Mouse (Mus musculus) left cerebral cortex, adult 2 months (tissue): ENCODE results near the gene Sort1. TPM values are rescaled to one million over a fixed set of nuclear protein-coding genes. Genes with fewer than 3 reads are reported as not detected.

Source experiments
- DNase-seq, 2 experiments: peaks; one replicate each; pipeline ENCODE4 v3.0.0; 2021 to 2022; ENCODE audit warnings: low spot score in 2 of 2, mixed read lengths in 1 of 2; ENCODE audit errors: extremely low spot score in 1 of 2
- H3K27ac ChIP-seq: fragments of 200-600 bp; 2 replicates; pipeline ENCODE4 v1.8.1; 2022
- H3K4me3 ChIP-seq: fragments of 200-600 bp; 2 replicates; pipeline ENCODE4 v1.8.1; 2022
- CTCF ChIP-seq: fragments of 200-600 bp; IDR thresholded peaks from 2 replicates; pipeline ENCODE4 v1.8.1; 2022; ENCODE audit warnings: antibody characterized with exemption, mild to moderate bottlenecking, moderate library complexity
- intact Hi-C: fragments of 180-260 bp; cut with DNase I; formaldehyde crosslinking; loops from one replicate; pipeline ENCODE4 v1.15.1; 2025
- total RNA-seq, 2 experiments: library from RNA; stranded (reverse); gene quantifications; 2 replicates each; pipeline ENCODE4 v1.2.3; 2021

Sort1 gene
- total RNA-seq, 2 experiments from 2014 or later = 310 to 316 TPM

DNA sequence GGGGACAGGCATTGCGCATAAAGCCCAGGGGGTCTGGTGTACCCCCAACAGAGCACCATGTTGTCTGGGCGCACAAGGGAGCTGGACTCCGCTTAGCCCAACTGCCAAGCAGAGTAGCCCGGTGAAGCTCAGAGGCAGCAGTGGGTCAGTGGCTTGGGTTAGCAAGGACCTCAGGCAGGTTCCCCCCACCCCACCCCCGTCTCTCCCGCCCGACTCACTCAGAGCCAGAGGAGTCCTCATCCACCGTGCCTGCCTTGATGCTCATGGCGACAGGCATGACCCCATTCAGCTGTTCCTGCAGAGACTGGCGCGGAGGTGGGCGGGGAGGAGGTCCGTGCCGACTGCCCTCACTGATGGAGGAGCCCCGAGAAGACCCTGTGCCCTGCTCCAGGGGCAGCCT is 108.9 kb downstream of the Sort1 start:
- no peak for TF ChIP-seq CTCF
- Histone ChIP-seq H3K4me3 (no peak overlapping the region), H3K27ac (no peak overlapping the region)
- DNase-seq = no peak
- intact Hi-C loops = no loop called here

DNA sequence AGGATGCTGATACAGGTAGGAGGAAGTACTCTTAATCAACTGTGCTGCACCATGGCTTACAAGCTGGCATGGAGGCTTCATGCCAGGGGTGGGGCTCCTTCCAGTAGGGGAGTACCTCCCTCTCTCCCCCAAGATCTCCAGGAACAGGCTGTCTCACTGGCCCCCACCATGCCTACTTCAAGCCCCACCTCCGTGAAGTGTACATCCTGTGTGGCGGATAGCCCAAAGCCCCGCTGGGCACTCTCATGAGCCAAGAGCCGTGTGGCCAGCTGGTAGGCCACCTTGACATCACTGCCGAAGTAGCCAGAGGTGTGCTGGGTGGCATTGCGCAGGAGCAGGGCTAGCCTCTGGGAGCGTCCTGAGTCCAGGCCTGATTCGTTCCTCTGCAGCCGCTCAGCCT is 114.4 kb downstream of the Sort1 start:
- H3K27ac ChIP-seq = no peak overlapping the region
- H3K4me3 ChIP-seq = no peak overlapping the region
- TF ChIP-seq CTCF = no peak
- intact Hi-C loops = no loop called here
- DNase-seq = peak in 1 of 2 experiments; percentile 11

DNA sequence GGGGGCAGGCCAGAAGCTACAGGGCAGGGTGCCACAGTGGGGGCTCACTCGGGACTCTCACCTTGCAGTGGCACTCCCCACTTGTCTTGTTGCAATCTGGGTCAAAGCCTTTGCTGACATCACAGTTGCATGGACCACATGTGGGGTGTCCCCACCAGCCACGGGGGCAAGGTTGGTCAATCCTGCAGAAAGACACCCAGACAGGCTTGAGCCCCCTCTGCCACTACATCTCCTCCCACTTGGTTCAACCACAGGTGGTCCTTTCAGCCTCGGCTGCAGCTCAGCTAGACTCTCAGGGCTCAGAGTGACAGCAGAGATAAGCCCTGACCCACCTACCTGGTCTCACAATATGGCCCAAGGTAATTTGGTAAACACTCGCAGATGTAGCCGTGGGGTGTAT is 116.6 kb downstream of the Sort1 start:
- no peak for DNase-seq
- no peak overlapping the region for H3K27ac ChIP-seq
- TF ChIP-seq CTCF = no peak
- intact Hi-C loops = loop anchor here (2.0 kb wide), 2 partner anchors 44 to 162 kb away; partner anchors contain the start of genes Sars and Tmem167b
- no peak overlapping the region for H3K4me3 ChIP-seq

DNA sequence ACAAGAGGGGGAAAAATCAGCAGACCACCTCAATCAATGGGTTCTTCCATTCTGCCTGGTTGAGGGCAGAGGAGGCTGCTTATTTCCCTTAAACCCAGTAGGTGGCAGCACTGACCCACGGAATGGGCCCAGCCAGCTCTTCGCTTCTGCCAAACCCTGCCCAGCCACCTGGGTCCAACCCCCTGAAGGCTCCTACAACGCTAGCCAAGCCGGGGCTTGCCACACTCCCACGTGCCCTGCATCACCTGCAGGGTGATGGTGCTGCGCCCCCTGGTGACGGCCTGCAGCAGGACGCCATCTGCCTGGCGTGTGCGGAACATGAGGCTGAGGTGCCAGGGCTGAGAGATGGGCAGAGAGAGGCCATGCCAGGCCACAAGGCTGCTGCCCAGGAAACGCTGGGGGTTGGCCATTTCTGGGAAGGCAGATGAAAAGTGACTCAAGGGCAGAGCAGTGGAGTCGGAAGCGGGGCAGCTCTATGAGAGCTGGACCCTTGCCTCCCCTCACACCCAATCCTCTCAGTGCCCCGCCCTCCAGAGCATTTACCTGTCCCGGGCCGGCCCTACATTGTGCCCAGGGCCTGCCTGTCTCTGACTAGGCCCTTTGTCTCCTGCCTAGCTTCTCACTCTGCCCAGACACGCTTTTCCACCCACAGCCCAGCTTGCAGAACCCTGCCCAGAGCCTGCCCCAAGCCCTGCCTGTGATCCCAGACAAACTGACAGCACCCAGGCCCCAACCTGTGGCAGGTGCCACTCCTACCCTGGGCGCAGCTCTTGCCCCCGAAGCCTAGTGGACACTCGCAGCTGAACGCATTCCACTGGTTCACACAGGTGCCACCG is 118.0 kb downstream of the Sort1 start:
- DNase-seq = peak; percentile 77
- intact Hi-C loops = loop anchor here (2.0 kb wide), 3 partner anchors 31 to 161 kb away; partner anchors contain the start of genes Sars and Tmem167b
- Histone ChIP-seq H3K4me3 (no peak overlapping the region), H3K27ac (peak overlapping the region; percentile 40; the same call in 1 of the 2 replicates)
- peak; percentile 86 for TF ChIP-seq CTCF

DNA sequence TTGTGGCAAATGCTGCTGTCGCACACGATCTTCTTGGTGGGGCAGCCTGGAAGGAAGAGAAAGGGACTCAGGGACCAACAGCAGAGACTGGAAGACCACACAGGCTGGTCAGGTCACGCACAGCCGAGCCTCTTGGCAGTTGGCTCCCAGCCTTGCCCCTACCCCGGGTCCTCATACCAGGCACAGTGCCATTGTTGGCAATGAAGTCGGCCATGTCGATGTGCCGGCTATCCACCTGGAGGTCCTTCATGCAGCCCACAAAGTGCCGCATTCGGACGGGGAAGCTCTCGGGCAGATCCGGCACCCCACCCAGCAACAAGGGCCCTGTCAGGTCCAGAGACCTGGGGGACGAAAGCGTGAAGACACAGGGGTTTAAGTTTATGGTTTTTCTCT is 118.6 kb downstream of the Sort1 start:
- TF ChIP-seq CTCF = no peak
- intact Hi-C loops = loop anchor here (2.0 kb wide), 1 partner anchor 30 kb away; no protein-coding TSS in a partner anchor
- Histone ChIP-seq H3K4me3 (no peak overlapping the region), H3K27ac (no peak overlapping the region)
- DNase-seq = no peak

DNA sequence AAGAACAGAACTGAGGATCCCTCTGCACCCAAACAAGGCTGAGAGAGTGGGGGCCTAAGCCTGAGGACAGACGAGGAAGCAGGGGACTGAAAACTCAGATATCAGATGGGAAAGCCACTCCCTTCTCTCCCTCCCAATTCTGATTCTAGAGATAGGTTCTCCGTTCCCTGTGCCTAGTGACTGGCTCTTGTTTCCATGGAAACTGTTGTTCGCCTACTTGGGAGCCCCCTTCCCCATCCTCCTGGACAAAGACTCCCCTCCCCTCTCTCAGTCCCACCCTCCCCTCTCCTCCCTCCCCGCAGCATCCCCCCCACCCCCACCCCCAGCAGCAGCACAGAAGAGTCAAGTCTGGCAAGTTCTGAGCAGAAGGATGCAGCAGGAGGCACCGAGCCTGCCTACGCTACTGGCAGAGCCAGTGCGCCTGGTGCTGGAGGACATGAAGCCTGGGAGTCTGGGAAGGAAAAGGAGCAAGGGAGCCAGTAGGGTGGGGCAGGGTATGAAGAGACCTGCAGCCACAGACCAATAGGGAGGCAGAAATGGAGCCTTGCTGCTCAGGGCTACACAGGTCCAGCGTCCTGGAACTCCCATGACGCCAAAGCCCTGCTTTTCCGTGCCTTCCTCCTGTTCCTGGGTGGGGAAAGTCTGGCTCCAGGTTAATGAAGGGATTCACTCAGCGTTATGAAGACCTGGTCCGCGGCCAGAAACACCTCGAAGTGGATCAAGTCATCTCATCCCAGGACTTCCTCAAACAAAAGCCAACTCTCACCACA is 121.8 kb downstream of the Sort1 start:
- DNase-seq = peak; percentile 57 to 59
- TF ChIP-seq CTCF = no peak
- Histone ChIP-seq H3K4me3 (no peak overlapping the region), H3K27ac (peak overlapping the region; percentile 71)
- intact Hi-C loops = no loop called here

DNA sequence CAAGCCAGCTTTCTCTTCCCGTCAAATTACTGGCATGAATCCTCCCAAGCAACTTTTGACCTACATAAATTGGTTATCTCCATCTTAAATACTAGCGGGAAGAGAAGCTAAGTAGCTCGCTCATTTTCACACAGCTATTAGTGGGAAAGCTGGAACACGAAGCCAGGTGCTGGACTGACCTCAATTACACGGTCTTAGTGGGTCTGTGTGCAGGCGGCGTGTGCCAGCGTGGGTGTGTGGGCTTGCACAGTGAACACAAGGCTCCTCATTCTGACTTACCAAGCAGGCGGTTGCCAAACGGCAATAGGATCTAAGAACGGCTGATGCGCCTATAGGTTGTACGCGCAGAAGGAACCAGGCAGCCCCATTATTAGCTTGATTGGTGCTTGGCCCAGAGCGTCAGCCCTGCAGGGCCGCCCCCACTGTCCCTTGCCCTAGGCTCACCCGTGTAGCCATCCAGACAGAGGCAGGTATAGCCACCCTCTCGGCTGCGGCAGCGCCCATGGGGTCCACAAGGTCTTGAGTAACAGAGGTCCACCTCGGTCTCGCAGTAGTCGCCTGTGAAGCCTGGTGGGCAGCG is 122.5 kb downstream of the Sort1 start:
- H3K27ac ChIP-seq = peak overlapping the region; percentile 71
- H3K4me3 ChIP-seq = no peak overlapping the region
- TF ChIP-seq CTCF = no peak
- DNase-seq = no peak
- intact Hi-C loops = no loop called here

DNA sequence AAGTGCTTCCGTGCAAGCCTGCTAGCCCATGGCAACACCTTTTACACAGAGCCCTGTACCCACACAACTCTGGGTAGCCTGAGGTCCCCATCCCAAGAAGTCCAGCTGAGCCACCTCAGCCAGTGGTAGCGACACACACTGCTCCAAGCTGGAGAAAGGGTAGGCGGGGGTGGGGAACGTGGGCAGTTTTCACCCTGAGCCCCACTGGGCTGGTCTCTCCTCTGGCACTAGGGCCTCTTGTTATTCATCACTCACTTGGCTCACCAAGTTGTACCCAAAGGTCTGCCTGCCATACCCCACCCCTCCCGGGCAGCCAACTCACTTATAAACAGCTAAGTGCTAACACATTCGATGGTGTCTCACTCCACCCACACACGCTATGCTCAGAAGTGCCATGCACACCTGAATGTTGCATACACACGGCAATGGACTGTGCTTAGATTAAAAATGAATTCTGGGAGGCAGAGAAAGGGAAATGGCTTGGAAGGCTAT is 124.7 kb downstream of the Sort1 start:
- intact Hi-C loops = no loop called here
- Histone ChIP-seq H3K4me3 (no peak overlapping the region), H3K27ac (no peak overlapping the region)
- TF ChIP-seq CTCF = no peak
- DNase-seq = no peak

DNA sequence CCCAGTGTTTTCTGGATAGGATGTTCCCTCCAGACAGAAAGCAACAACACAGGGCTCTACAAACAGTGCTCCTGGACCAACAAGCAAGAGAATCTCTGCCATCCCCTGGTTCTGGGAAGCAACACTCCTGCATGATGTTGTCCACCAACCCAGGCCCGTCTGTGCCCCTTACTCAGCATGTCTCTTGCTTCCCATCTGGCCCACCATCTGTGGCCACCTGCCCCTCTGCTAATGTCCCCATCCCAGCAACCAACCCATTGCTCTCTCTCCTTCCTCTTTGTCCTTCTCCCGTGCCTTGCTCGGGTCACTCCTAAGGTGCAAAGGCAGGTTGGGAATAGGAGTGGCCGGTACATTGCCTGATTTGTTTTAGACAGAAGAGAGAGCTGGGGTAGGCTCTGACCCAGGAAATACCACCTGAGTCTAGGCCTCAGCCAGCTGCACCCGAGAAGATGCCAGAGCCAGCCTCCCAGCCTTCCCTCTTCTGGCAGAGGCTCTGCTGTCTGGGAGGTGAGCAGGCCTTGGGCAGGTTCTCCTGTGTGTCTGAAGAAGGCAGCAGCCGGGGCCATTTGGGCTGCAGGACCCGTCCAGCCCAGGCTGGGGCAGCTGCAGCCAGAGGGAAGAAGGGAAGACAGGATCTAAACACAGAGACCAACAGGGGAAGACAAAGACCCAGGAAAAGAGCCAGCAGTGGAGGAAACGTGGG is 125.9 kb downstream of the Sort1 start:
- intact Hi-C loops = no loop called here
- no peak for TF ChIP-seq CTCF
- DNase-seq = no peak

DNA sequence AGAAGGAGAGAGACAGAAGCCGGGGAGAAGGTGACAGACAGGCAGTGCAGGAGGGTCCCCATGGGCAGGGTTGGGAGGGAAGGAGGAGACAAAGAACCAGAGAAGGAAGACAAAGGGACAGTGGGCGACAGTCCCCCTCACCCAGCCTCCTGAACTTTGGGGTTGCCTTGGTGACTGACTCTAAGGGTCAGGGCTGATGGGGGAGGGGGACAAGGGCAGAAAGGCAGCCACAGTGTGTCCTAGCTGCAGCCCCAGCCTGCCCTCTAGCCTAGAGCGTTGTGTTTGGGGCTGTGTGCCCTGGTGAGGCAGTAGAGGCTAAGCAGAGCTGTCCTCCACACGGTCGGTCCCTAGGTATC is 126.5 kb downstream of the Sort1 start:
- peak overlapping the region; percentile 70 for H3K27ac ChIP-seq
- TF ChIP-seq CTCF = no peak
- peak overlapping the region; percentile 44 for H3K4me3 ChIP-seq
- intact Hi-C loops = no loop called here
- DNase-seq = no peak

More for the DNA sequence above, 125.9 kb downstream of the Sort1 start:
- H3K4me3 ChIP-seq = peak overlapping the region; percentile 44
- H3K27ac ChIP-seq = peak overlapping the region; percentile 70

Other genes with a start within 250 kb of the Sort1 start
- gene Gstm4, start 239.2 kb upstream of the Sort1 start, total RNA-seq = 1 to 10 TPM; 7.8 to 8.0 TPM
- gene Ampd2, start 197.4 kb upstream of the Sort1 start, total RNA-seq = 10 to 100 TPM; 58.8 to 61.4 TPM
- gene Gnat2, start 191.3 kb upstream of the Sort1 start, total RNA-seq = not detected
- gene Gnai3, start 137.9 kb upstream of the Sort1 start, total RNA-seq = 10 to 100 TPM; 26.9 to 28.6 TPM
- 10 to 100 TPM; 17.0 to 19.0 TPM for gene Gpr61, start 129.2 kb upstream of the Sort1 start, total RNA-seq
- gene Amigo1, start 97.7 kb upstream of the Sort1 start, total RNA-seq = 10 to 100 TPM; 80.2 to 82.8 TPM
- 10 to 100 TPM; 18.8 to 20.7 TPM for gene Cyb561d1, start 82.9 kb upstream of the Sort1 start, total RNA-seq
- gene Atxn7l2, start 73.1 kb upstream of the Sort1 start, total RNA-seq = 10 to 100 TPM; 30.6 to 32.8 TPM
- 1 to 10 TPM; 1.7 to 2.0 TPM for gene Sypl2, start 57.4 kb upstream of the Sort1 start, total RNA-seq
- 10 to 100 TPM; 64.9 to 80.9 TPM for gene Psma5, start 27.2 kb upstream of the Sort1 start, total RNA-seq
- gene Mybphl, start 80.8 kb downstream of the Sort1 start, total RNA-seq = 1 to 10 TPM in 1 of 2 experiments, not detected in 1; 1.0 TPM
- 10 to 100 TPM; 18.9 to 21.2 TPM for gene Psrc1, start 99.8 kb downstream of the Sort1 start, total RNA-seq
- 100 to 1,000 TPM; 163 to 185 TPM for gene Celsr2, start 131.5 kb downstream of the Sort1 start, total RNA-seq
- gene Sars, start 161.1 kb downstream of the Sort1 start, total RNA-seq = 100 to 1,000 TPM; 216 to 222 TPM